In the genomic region with DNA sequence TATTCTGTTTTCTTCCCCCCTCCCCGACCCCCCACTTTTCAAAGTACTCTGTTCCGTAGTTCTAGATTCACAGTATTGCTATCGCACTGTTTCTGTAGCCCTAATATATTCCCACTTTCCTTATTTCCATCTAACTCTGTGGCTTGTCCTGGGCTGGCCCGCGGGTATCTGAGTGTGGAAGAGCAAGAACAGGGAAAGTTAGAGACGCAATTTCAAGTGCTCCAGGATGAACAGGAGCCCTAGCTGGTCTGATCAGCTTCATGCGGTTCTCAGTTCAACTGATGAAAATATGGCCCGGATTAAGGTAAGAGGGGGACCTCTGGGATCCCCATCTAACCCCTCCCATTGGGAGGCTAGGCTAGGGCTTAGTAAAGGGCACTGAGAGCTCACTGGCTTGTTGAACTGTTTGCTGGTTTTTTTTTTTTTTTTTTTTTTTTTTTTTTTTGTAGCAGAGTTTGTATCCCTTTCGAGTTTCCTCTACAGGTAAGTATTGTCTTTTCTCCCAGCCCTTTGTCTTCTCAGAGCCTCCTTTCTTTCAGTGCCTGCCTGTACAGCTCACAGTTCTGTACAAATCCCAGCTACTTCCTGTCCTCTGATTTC, we compare ENCODE assay signal across 8 mouse cellular contexts. TPM values are rescaled to one million over a fixed set of nuclear protein-coding genes. Genes with fewer than 3 reads are reported as not detected.
DNase-seq lines count a peak whose midpoint lies in the region; ATAC-seq and TF ChIP-seq lines count a peak whose summit lies in the region.

No protein-coding gene starts in this region.

- intact Hi-C loops in heart, adult 2 months (cut with DNase I), result no loop called here
- intact Hi-C loops in heart, postnatal 25 days (cut with DNase I), result no loop called here

- ATAC-seq in erythroblast, adult 5-6 weeks (replicated peaks; ENCODE audit: low FRiP score, poor library complexity, severe bottlenecking), result peak; percentile 42; the same call in 1 of the 2 replicates
- no peak for ATAC-seq in limb, embryonic 15.5 days (ENCODE audit: insufficient number of reproducible peaks, low FRiP score, low TSS enrichment, low read depth)
- no peak for ATAC-seq in stomach, embryonic 14.5 days (ENCODE audit: insufficient number of reproducible peaks, insufficient read depth, low FRiP score, low read depth)

- no peaks in the 10 kb centered on the region for H3K9me3 ChIP-seq in limb, embryonic 15.5 days
- H3K9me3 ChIP-seq in stomach, embryonic 14.5 days (ENCODE audit: control insufficient read depth, low read depth, low read length), result no peaks in the 10 kb centered on the region

- H3K4me1 ChIP-seq in heart, adult 2 months (ENCODE audit: control insufficient read depth, insufficient read depth, low read length), result no peaks in the 10 kb centered on the region
- H3K4me1 ChIP-seq in limb, embryonic 15.5 days, result peaks cover 15% of the 10 kb centered on the region; the same call in 1 of the 2 replicates
- H3K4me1 ChIP-seq in stomach, embryonic 14.5 days (ENCODE audit: control insufficient read depth, insufficient read depth, low read length), result 0 out of 2 replicates have a peak, but pooled peaks cover 3% of the 10 kb centered on the region

- H3K4me2 ChIP-seq in limb, embryonic 15.5 days, result peak overlapping the region; percentile 81
- peak overlapping the region; percentile 91 for H3K4me2 ChIP-seq in stomach, embryonic 14.5 days (replicated peaks; ENCODE audit: low read depth, low read length)

- TF ChIP-seq CTCF in heart, adult 2 months (IDR thresholded peaks at IDR 0.05), result no peak
- TF ChIP-seq CTCF in C2C12 (IDR thresholded peaks at IDR 0.05; ENCODE audit: control insufficient read depth, insufficient read depth, insufficient read length), result no peak

- DNase-seq in heart, adult 2 months, result no peak
- no peak for DNase-seq in heart, postnatal 25 days (ENCODE audit: low spot score)
- DNase-seq in spleen, adult 18-20 months, result no peak
- DNase-seq in right cerebral cortex, postnatal 36 days (ENCODE audit: low spot score in 2 of 2), result no peak

- no peak for TF ChIP-seq POLR2A in heart, adult 2 months (IDR thresholded peaks at IDR 0.05; ENCODE audit: insufficient read depth, low read depth, low read length)

- H3K36me3 ChIP-seq in heart, adult 2 months (ENCODE audit: control insufficient read depth, insufficient read depth, low read length), result no peaks in the 10 kb centered on the region
- H3K36me3 ChIP-seq in C2C12 (ENCODE audit: control insufficient read depth, insufficient read depth), result peaks cover 15% of the 10 kb centered on the region
- H3K36me3 ChIP-seq in limb, embryonic 15.5 days, result no peaks in the 10 kb centered on the region
- no peaks in the 10 kb centered on the region; the same call in 1 of the 2 replicates for H3K36me3 ChIP-seq in stomach, embryonic 14.5 days (ENCODE audit: control insufficient read depth, insufficient read depth, low read length)

- no peaks in the 10 kb centered on the region for H3K27me3 ChIP-seq in heart, adult 2 months (ENCODE audit: control insufficient read depth, insufficient read depth, low read length)
- H3K27me3 ChIP-seq in C2C12 (ENCODE audit: control insufficient read depth, insufficient read depth, insufficient read length), result no peaks in the 10 kb centered on the region
- H3K27me3 ChIP-seq in limb, embryonic 15.5 days, result no peaks in the 10 kb centered on the region
- no peaks in the 10 kb centered on the region for H3K27me3 ChIP-seq in stomach, embryonic 14.5 days (ENCODE audit: control insufficient read depth, insufficient read depth, low read length)

- H3K4me3 ChIP-seq in heart, adult 2 months, result peak overlapping the region; percentile 67
- H3K4me3 ChIP-seq in C2C12 (ENCODE audit: insufficient read depth, poor library complexity, severe bottlenecking), result peak overlapping the region; percentile 40
- peak overlapping the region; percentile 64 for H3K4me3 ChIP-seq in limb, embryonic 15.5 days
- H3K4me3 ChIP-seq in stomach, embryonic 14.5 days (ENCODE audit: low read depth, low read length), result peak overlapping the region; percentile 64

- peak overlapping the region; percentile 50 for H3K27ac ChIP-seq in heart, adult 2 months
- no peak overlapping the region for H3K27ac ChIP-seq in limb, embryonic 15.5 days
- no peak overlapping the region for H3K27ac ChIP-seq in stomach, embryonic 14.5 days (ENCODE audit: low read length)

- TF ChIP-seq EP300 in heart, adult 2 months (IDR thresholded peaks at IDR 0.05; ENCODE audit: insufficient read depth, low read depth, low read length), result no peak

- no peaks in the 10 kb centered on the region for H3K79me2 ChIP-seq in heart, adult 2 months (replicated peaks; ENCODE audit: control insufficient read depth, insufficient read depth, low read length)
- H3K79me2 ChIP-seq in C2C12 (ENCODE audit: control insufficient read depth, insufficient read depth), result no peaks in the 10 kb centered on the region

- H3K79me3 ChIP-seq in C2C12 (ENCODE audit: low read depth), result peaks cover 3% of the 10 kb centered on the region

- H3K9ac ChIP-seq in heart, adult 2 months (ENCODE audit: low read depth, low read length), result peak overlapping the region; percentile 20
- H3K9ac ChIP-seq in limb, embryonic 15.5 days, result no peak overlapping the region; the same call in 1 of the 2 replicates
- peak overlapping the region; percentile 46; the same call in 1 of the 2 replicates for H3K9ac ChIP-seq in stomach, embryonic 14.5 days (replicated peaks; ENCODE audit: low read depth, low read length)

- WGBS in heart, adult 2 months, result 5% methylated on average over 9 of the region's 9 CpGs
- 10% methylated on average over 9 of the region's 9 CpGs for WGBS in limb, embryonic 15.5 days
- WGBS in stomach, embryonic 14.5 days, result 7% methylated on average over 9 of the region's 9 CpGs

- peak overlapping the region; percentile 65 for H3ac ChIP-seq in C2C12 (ENCODE audit: control insufficient read depth, insufficient read length, low read depth)

TF ChIP-seq in C2C12, 6 proteins besides CTCF, POLR2A, EP300 and RAD21:
- TF ChIP-seq MYOG (IDR thresholded peaks at IDR 0.05; ENCODE audit: control insufficient read depth, extremely low read depth, insufficient read length), result no peak
- no peak for TF ChIP-seq MAX (IDR thresholded peaks at IDR 0.05)
- no peak for TF ChIP-seq MYOD1 (IDR thresholded peaks at IDR 0.05; ENCODE audit: control insufficient read depth, insufficient read length, low read depth)
- no peak for TF ChIP-seq CEBPB (IDR thresholded peaks at IDR 0.05; ENCODE audit: low read depth)
- no peak for TF ChIP-seq FOSL1 (IDR thresholded peaks at IDR 0.05; ENCODE audit: insufficient read depth, low read length, poor library complexity, severe bottlenecking)
- no peak for TF ChIP-seq USF1 (IDR thresholded peaks at IDR 0.05; ENCODE audit: low read depth)

RNA-seq across cellular contexts. Expression of gene Ccdc163, which starts 0.6 kb away (rescaled TPM):
- total RNA-seq in heart, adult 2 months (2021), result 1 to 10 TPM; 4.3 to 5.5 TPM
- 17.2 and 30.9 TPM in 2 replicates for polyA plus RNA-seq in heart, adult 2 months (2012; rRNA removed)
- total RNA-seq in heart, postnatal 25 days (2021), result 1 to 10 TPM; 5.5 to 5.6 TPM
- polyA plus RNA-seq in C2C12 (2012; fragmentation: generic; extraction: Trizol), result 22.0 TPM
- total RNA-seq in erythroblast, adult 5-6 weeks (2015; ENCODE audit: low replicate concordance), result 6.5 and 7.3 TPM in 2 replicates
- total RNA-seq in erythroblast, adult 5-6 weeks (2017; ENCODE audit: low replicate concordance), result 3.3 and 10.5 TPM in 2 replicates
- polyA plus RNA-seq in limb, embryonic 15.5 days (2015; fragmentation: Nextera tagmentation; extraction: Ambion mirVana), result 18.8 and 20.7 TPM in 2 replicates
- polyA plus RNA-seq in stomach, embryonic 14.5 days (2014; fragmentation: Nextera tagmentation; extraction: Ambion mirVana), result 40.0 and 44.3 TPM in 2 replicates

RNA-seq across cellular contexts. Expression of gene Mmachc, which starts 0.7 kb away (rescaled TPM):
- total RNA-seq in heart, adult 2 months (2021), result 10 to 100 TPM; 55.6 to 66.3 TPM
- 66.8 and 95.1 TPM in 2 replicates for polyA plus RNA-seq in heart, adult 2 months (2012; rRNA removed)
- total RNA-seq in heart, postnatal 25 days (2021), result 10 to 100 TPM; 57.6 TPM
- polyA plus RNA-seq in C2C12 (2012; fragmentation: generic; extraction: Trizol), result 12.5 TPM
- 4.2 and 4.4 TPM in 2 replicates for total RNA-seq in erythroblast, adult 5-6 weeks (2015; ENCODE audit: low replicate concordance)
- total RNA-seq in erythroblast, adult 5-6 weeks (2017; ENCODE audit: low replicate concordance), result 1.8 and 5.4 TPM in 2 replicates
- 19.6 and 21.4 TPM in 2 replicates for polyA plus RNA-seq in limb, embryonic 15.5 days (2015; fragmentation: Nextera tagmentation; extraction: Ambion mirVana)
- 18.4 and 19.1 TPM in 2 replicates for polyA plus RNA-seq in stomach, embryonic 14.5 days (2014; fragmentation: Nextera tagmentation; extraction: Ambion mirVana)

RNA-seq across cellular contexts. Expression of gene Tesk2, which starts 11.9 kb away (rescaled TPM):
- 1 to 10 TPM; 1.6 to 2.3 TPM for total RNA-seq in heart, adult 2 months (2021)
- polyA plus RNA-seq in heart, adult 2 months (2012; rRNA removed), result 1.5 and 3.0 TPM in 2 replicates
- total RNA-seq in heart, postnatal 25 days (2021), result 1 to 10 TPM; 2.3 to 2.5 TPM
- 12.0 TPM for polyA plus RNA-seq in C2C12 (2012; fragmentation: generic; extraction: Trizol)
- 5.2 and 6.5 TPM in 2 replicates for total RNA-seq in erythroblast, adult 5-6 weeks (2015; ENCODE audit: low replicate concordance)
- total RNA-seq in erythroblast, adult 5-6 weeks (2017; ENCODE audit: low replicate concordance), result 7.8 and 9.2 TPM in 2 replicates
- polyA plus RNA-seq in limb, embryonic 15.5 days (2015; fragmentation: Nextera tagmentation; extraction: Ambion mirVana), result 7.6 and 7.8 TPM in 2 replicates
- polyA plus RNA-seq in stomach, embryonic 14.5 days (2014; fragmentation: Nextera tagmentation; extraction: Ambion mirVana), result 7.5 and 9.8 TPM in 2 replicates

RNA-seq across cellular contexts. Expression of gene Prdx1, which starts 23.5 kb away (rescaled TPM):
- total RNA-seq in heart, adult 2 months (2021), result 100 to 1,000 TPM; 447 to 516 TPM
- 168 and 392 TPM in 2 replicates for polyA plus RNA-seq in heart, adult 2 months (2012; rRNA removed)
- 100 to 1,000 TPM; 429 to 473 TPM for total RNA-seq in heart, postnatal 25 days (2021)
- 459 TPM for polyA plus RNA-seq in C2C12 (2012; fragmentation: generic; extraction: Trizol)
- 71.5 and 92.4 TPM in 2 replicates for total RNA-seq in erythroblast, adult 5-6 weeks (2015; ENCODE audit: low replicate concordance)
- total RNA-seq in erythroblast, adult 5-6 weeks (2017; ENCODE audit: low replicate concordance), result 30.1 and 52.6 TPM in 2 replicates
- 1,116 and 1,127 TPM in 2 replicates for polyA plus RNA-seq in limb, embryonic 15.5 days (2015; fragmentation: Nextera tagmentation; extraction: Ambion mirVana)
- polyA plus RNA-seq in stomach, embryonic 14.5 days (2014; fragmentation: Nextera tagmentation; extraction: Ambion mirVana), result 1,331 and 1,341 TPM in 2 replicates

RNA-seq across cellular contexts. Expression of gene Akr1a1, which starts 57.4 kb away (rescaled TPM):
- 100 to 1,000 TPM; 281 to 289 TPM for total RNA-seq in heart, adult 2 months (2021)
- 247 and 371 TPM in 2 replicates for polyA plus RNA-seq in heart, adult 2 months (2012; rRNA removed)
- 100 to 1,000 TPM; 277 to 278 TPM for total RNA-seq in heart, postnatal 25 days (2021)
- 737 TPM for polyA plus RNA-seq in C2C12 (2012; fragmentation: generic; extraction: Trizol)
- 110 and 156 TPM in 2 replicates for total RNA-seq in erythroblast, adult 5-6 weeks (2015; ENCODE audit: low replicate concordance)
- total RNA-seq in erythroblast, adult 5-6 weeks (2017; ENCODE audit: low replicate concordance), result 108 and 173 TPM in 2 replicates
- polyA plus RNA-seq in limb, embryonic 15.5 days (2015; fragmentation: Nextera tagmentation; extraction: Ambion mirVana), result 780 and 816 TPM in 2 replicates
- polyA plus RNA-seq in stomach, embryonic 14.5 days (2014; fragmentation: Nextera tagmentation; extraction: Ambion mirVana), result 781 and 795 TPM in 2 replicates
